Mouse (Mus musculus): Measurements from ENCODE around the gene Rdh5. TPM values are rescaled to one million over a fixed set of nuclear protein-coding genes. Genes with fewer than 3 reads are reported as not detected.
A peak's percentile ranks its signal among the peaks of the same experiment; 100 is the strongest.

The Rdh5 gene
- total and polyA plus RNA-seq, 2 experiments from 2014 or later, result 7.6 to 9.3 TPM

DNA sequence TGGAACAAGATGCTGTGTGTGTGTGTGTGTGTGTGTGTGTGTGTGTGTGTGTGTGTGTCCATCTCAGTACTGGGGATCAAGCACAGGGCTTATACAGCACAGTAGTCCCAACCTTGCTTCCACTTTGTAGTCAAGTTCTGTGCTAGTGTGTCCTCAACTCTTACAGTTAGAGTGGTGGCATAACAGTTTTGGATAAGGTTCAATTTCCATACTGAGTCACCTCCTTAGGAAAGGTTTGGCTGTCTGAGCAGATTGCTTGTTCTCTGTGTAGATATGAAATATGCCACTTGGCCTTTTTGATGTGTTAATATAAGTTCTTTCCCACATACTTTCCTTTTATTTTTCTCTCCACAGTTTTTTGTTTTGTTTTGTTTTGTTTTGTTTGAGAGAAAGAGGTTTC is 44.4 kb downstream of the Rdh5 start:
- ATAC-seq (ENCODE audit: insufficient read depth, low read depth), result no peak
- peaks cover 24% of the 10 kb centered on the region for H3K36me3 ChIP-seq (replicated peaks; ENCODE audit: control insufficient read depth, insufficient read depth, low read length)
- TF ChIP-seq EP300 (IDR thresholded peaks at IDR 0.05; ENCODE audit: low read depth) (no peak), CTCF (IDR thresholded peaks at IDR 0.05; ENCODE audit: low read depth) (no peak)
- no peak overlapping the region for H3K4me3 ChIP-seq (ENCODE audit: low read depth, low read length)
- no peak overlapping the region for H3K4me2 ChIP-seq (ENCODE audit: low read depth, low read length)
- DNase-seq (ENCODE audit: low spot score), result no peak
- no peaks in the 10 kb centered on the region for H3K9me3 ChIP-seq (replicated peaks; ENCODE audit: control insufficient read depth, low read length)
- no peaks in the 10 kb centered on the region for H3K27me3 ChIP-seq (ENCODE audit: control insufficient read depth, insufficient read depth, low read length)
- H3K9ac ChIP-seq (replicated peaks; ENCODE audit: low read depth, low read length), result no peak overlapping the region
- H3K4me1 ChIP-seq (ENCODE audit: control insufficient read depth, insufficient read depth), result no peaks in the 10 kb centered on the region
- no peak overlapping the region for H3K27ac ChIP-seq (ENCODE audit: low read depth)

DNA sequence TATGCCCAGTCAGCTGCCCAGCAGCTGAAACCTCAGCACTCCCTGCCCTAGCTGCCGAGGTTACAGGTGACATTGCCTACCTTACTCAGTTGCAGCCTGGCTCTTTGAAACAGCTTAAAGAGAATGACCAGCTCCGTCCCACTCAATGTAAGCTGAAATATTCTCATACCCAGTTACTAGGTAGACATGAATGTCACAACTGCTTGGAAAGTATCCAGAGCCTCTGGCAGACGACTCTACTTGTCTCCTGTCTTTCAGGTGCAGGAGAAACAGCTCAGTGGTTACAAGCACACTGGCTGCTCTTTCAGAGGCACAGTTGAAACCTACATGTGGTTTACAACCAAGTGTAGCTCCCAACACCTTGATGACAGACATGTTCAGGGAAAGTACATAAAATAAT is 52.3 kb downstream of the Rdh5 start:
- Histone ChIP-seq H3K4me2 (ENCODE audit: low read depth, low read length) (no peak overlapping the region), H3K27me3 (ENCODE audit: control insufficient read depth, insufficient read depth, low read length) (no peaks in the 10 kb centered on the region), H3K27ac (ENCODE audit: low read depth) (no peak overlapping the region), H3K9me3 (replicated peaks; ENCODE audit: control insufficient read depth, low read length) (no peaks in the 10 kb centered on the region), H3K36me3 (replicated peaks; ENCODE audit: control insufficient read depth, insufficient read depth, low read length) (peaks cover 72% of the 10 kb centered on the region), H3K4me3 (ENCODE audit: low read depth, low read length) (no peak overlapping the region), H3K4me1 (ENCODE audit: control insufficient read depth, insufficient read depth) (no peaks in the 10 kb centered on the region), H3K9ac (replicated peaks; ENCODE audit: low read depth, low read length) (no peak overlapping the region)
- WGBS, result 69% methylated on average over 3 of the region's 3 CpGs
- DNase-seq (ENCODE audit: low spot score) (no peak), ATAC-seq (ENCODE audit: insufficient read depth, low read depth) (no peak)
- TF ChIP-seq CTCF (IDR thresholded peaks at IDR 0.05; ENCODE audit: low read depth), result no peak

DNA sequence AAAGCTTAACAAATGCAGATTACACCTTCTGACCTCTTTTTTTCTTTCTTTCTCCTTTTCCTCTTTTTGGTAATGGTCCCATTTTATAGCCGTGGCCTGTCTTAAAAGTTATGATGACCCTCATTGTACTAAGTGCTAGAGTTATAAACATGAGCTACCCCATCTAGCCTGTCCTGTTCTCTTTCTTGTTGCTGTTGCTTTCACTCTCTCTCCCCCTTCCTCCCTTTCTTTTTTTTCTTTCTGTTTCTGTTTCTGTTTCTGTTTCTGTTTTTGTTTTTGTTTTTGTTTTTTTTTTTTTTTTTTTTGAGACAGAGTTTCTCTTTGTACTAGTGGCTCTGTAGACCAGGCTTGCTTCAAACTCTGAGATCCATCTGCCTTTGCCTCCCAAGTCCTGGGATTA is 56.2 kb downstream of the Rdh5 start:
- Histone ChIP-seq H3K36me3 (replicated peaks; ENCODE audit: control insufficient read depth, insufficient read depth, low read length) (peaks cover 58% of the 10 kb centered on the region), H3K9ac (replicated peaks; ENCODE audit: low read depth, low read length) (no peak overlapping the region), H3K27me3 (ENCODE audit: control insufficient read depth, insufficient read depth, low read length) (no peaks in the 10 kb centered on the region), H3K4me3 (ENCODE audit: low read depth, low read length) (no peak overlapping the region), H3K4me2 (ENCODE audit: low read depth, low read length) (no peak overlapping the region), H3K4me1 (ENCODE audit: control insufficient read depth, insufficient read depth) (no peaks in the 10 kb centered on the region), H3K27ac (ENCODE audit: low read depth) (no peak overlapping the region), H3K9me3 (replicated peaks; ENCODE audit: control insufficient read depth, low read length) (no peaks in the 10 kb centered on the region)
- ATAC-seq (ENCODE audit: insufficient read depth, low read depth) (no peak), DNase-seq (ENCODE audit: low spot score) (no peak)
- WGBS, result 96% methylated on average over 1 of the region's 1 CpGs
- TF ChIP-seq CTCF (IDR thresholded peaks at IDR 0.05; ENCODE audit: low read depth) (no peak), EP300 (IDR thresholded peaks at IDR 0.05; ENCODE audit: low read depth) (no peak)

DNA sequence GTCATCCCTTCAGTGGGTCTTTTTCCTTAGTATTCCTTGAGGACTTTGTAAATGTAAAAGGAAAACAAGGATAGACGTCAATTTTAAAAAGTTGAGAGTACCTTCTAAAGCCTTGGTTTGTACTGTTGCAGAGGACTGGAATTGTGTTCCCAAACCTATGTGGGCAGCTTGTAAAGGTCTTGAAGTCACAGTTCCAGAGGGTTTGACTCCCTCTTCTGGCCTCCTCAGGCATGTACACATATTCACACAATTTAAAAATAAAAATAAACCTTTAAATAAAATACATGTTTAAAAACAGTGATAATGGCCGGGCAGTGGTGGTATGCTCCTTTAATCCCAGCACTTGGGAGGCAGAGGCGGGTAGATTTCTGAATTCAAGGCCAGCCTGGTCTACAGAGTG is 56.6 kb downstream of the Rdh5 start:
- Histone ChIP-seq H3K27me3 (ENCODE audit: control insufficient read depth, insufficient read depth, low read length) (no peaks in the 10 kb centered on the region), H3K4me2 (ENCODE audit: low read depth, low read length) (no peak overlapping the region)
- 72% methylated on average over 3 of the region's 3 CpGs for WGBS

More for the DNA sequence above, 56.6 kb downstream of the Rdh5 start:
- no peak overlapping the region for H3K9ac ChIP-seq (replicated peaks; ENCODE audit: low read depth, low read length)
- no peak for ATAC-seq (ENCODE audit: insufficient read depth, low read depth)
- H3K36me3 ChIP-seq (replicated peaks; ENCODE audit: control insufficient read depth, insufficient read depth, low read length), result peaks cover 54% of the 10 kb centered on the region
- H3K9me3 ChIP-seq (replicated peaks; ENCODE audit: control insufficient read depth, low read length), result no peaks in the 10 kb centered on the region
- H3K27ac ChIP-seq (ENCODE audit: low read depth), result no peak overlapping the region
- no peak overlapping the region for H3K4me3 ChIP-seq (ENCODE audit: low read depth, low read length)
- TF ChIP-seq EP300 (IDR thresholded peaks at IDR 0.05; ENCODE audit: low read depth) (no peak), CTCF (IDR thresholded peaks at IDR 0.05; ENCODE audit: low read depth) (peak; percentile 32; the same call in 1 of the 2 replicates)
- no peaks in the 10 kb centered on the region for H3K4me1 ChIP-seq (ENCODE audit: control insufficient read depth, insufficient read depth)
- DNase-seq (ENCODE audit: low spot score), result no peak

Other genes starting within 250 kb of the Rdh5 start
- gene Suox, start 248.8 kb downstream of the Rdh5 start, total RNA-seq (2014; rRNA removed; ENCODE audit: low replicate concordance), result 17.2 and 21.4 TPM in 2 replicates
- gene Suox, start 248.8 kb downstream of the Rdh5 start, polyA plus RNA-seq (2015; fragmentation: Nextera tagmentation; extraction: Ambion mirVana), result 11.9 and 12.5 TPM in 2 replicates
- gene Rab5b, start 226.6 kb downstream of the Rdh5 start, total RNA-seq (2014; rRNA removed; ENCODE audit: low replicate concordance), result 68.1 and 75.3 TPM in 2 replicates
- gene Rab5b, start 226.6 kb downstream of the Rdh5 start, polyA plus RNA-seq (2015; fragmentation: Nextera tagmentation; extraction: Ambion mirVana), result 51.2 and 54.8 TPM in 2 replicates
- 7.7 and 23.2 TPM in 2 replicates for gene Pmel, start 218.7 kb downstream of the Rdh5 start, total RNA-seq (2014; rRNA removed; ENCODE audit: low replicate concordance)
- gene Pmel, start 218.7 kb downstream of the Rdh5 start, polyA plus RNA-seq (2015; fragmentation: Nextera tagmentation; extraction: Ambion mirVana), result 2.0 and 3.0 TPM in 2 replicates
- gene Cdk2, start 217.9 kb downstream of the Rdh5 start, total RNA-seq (2014; rRNA removed; ENCODE audit: low replicate concordance), result 71.8 and 74.7 TPM in 2 replicates
- 50.9 and 53.0 TPM in 2 replicates for gene Cdk2, start 217.9 kb downstream of the Rdh5 start, polyA plus RNA-seq (2015; fragmentation: Nextera tagmentation; extraction: Ambion mirVana)
- 4.8 and 6.8 TPM in 2 replicates for gene Dgka, start 178.0 kb downstream of the Rdh5 start, total RNA-seq (2014; rRNA removed; ENCODE audit: low replicate concordance)
- 4.8 and 5.2 TPM in 2 replicates for gene Dgka, start 178.0 kb downstream of the Rdh5 start, polyA plus RNA-seq (2015; fragmentation: Nextera tagmentation; extraction: Ambion mirVana)
- gene Pym1, start 175.0 kb downstream of the Rdh5 start, total RNA-seq (2014; rRNA removed; ENCODE audit: low replicate concordance), result 37.1 and 49.2 TPM in 2 replicates
- 13.7 and 16.5 TPM in 2 replicates for gene Pym1, start 175.0 kb downstream of the Rdh5 start, polyA plus RNA-seq (2015; fragmentation: Nextera tagmentation; extraction: Ambion mirVana)
- 5.1 and 9.0 TPM in 2 replicates for gene Mmp19, start 132.0 kb downstream of the Rdh5 start, total RNA-seq (2014; rRNA removed; ENCODE audit: low replicate concordance)
- gene Mmp19, start 132.0 kb downstream of the Rdh5 start, polyA plus RNA-seq (2015; fragmentation: Nextera tagmentation; extraction: Ambion mirVana), result 1.00 and 1.5 TPM in 2 replicates
- gene Dnajc14, start 118.8 kb downstream of the Rdh5 start, total RNA-seq (2014; rRNA removed; ENCODE audit: low replicate concordance), result 28.6 and 29.7 TPM in 2 replicates
- 27.6 and 29.8 TPM in 2 replicates for gene Dnajc14, start 118.8 kb downstream of the Rdh5 start, polyA plus RNA-seq (2015; fragmentation: Nextera tagmentation; extraction: Ambion mirVana)
- 17.9 and 24.4 TPM in 2 replicates for gene Tmem198b, start 118.5 kb downstream of the Rdh5 start, total RNA-seq (2014; rRNA removed; ENCODE audit: low replicate concordance)
- gene Tmem198b, start 118.5 kb downstream of the Rdh5 start, polyA plus RNA-seq (2015; fragmentation: Nextera tagmentation; extraction: Ambion mirVana), result 11.1 and 11.6 TPM in 2 replicates
- 19.4 and 20.0 TPM in 2 replicates for gene Sarnp, start 105.6 kb downstream of the Rdh5 start, total RNA-seq (2014; rRNA removed; ENCODE audit: low replicate concordance)
- 135 and 141 TPM in 2 replicates for gene Sarnp, start 105.6 kb downstream of the Rdh5 start, polyA plus RNA-seq (2015; fragmentation: Nextera tagmentation; extraction: Ambion mirVana)
- gene Ormdl2, start 101.2 kb downstream of the Rdh5 start, total RNA-seq (2014; rRNA removed; ENCODE audit: low replicate concordance), result 27.6 and 32.1 TPM in 2 replicates
- 20.2 and 26.7 TPM in 2 replicates for gene Ormdl2, start 101.2 kb downstream of the Rdh5 start, polyA plus RNA-seq (2015; fragmentation: Nextera tagmentation; extraction: Ambion mirVana)
- gene Gdf11, start 31.2 kb downstream of the Rdh5 start, total RNA-seq (2014; rRNA removed; ENCODE audit: low replicate concordance), result 1.6 and 6.7 TPM in 2 replicates
- gene Gdf11, start 31.2 kb downstream of the Rdh5 start, polyA plus RNA-seq (2015; fragmentation: Nextera tagmentation; extraction: Ambion mirVana), result 1.5 and 1.7 TPM in 2 replicates
- 32.9 and 72.6 TPM in 2 replicates for gene Cd63, start 21.9 kb downstream of the Rdh5 start, total RNA-seq (2014; rRNA removed; ENCODE audit: low replicate concordance)
- gene Cd63, start 21.9 kb downstream of the Rdh5 start, polyA plus RNA-seq (2015; fragmentation: Nextera tagmentation; extraction: Ambion mirVana), result 381 and 398 TPM in 2 replicates
- gene Bloc1s1, start 1.1 kb upstream of the Rdh5 start, total RNA-seq (2014; rRNA removed; ENCODE audit: low replicate concordance), result 121 and 130 TPM in 2 replicates
- gene Bloc1s1, start 1.1 kb upstream of the Rdh5 start, polyA plus RNA-seq (2015; fragmentation: Nextera tagmentation; extraction: Ambion mirVana), result 292 and 295 TPM in 2 replicates
- 22.3 and 41.4 TPM in 2 replicates for gene Itga7, start 10.9 kb upstream of the Rdh5 start, total RNA-seq (2014; rRNA removed; ENCODE audit: low replicate concordance)
- gene Itga7, start 10.9 kb upstream of the Rdh5 start, polyA plus RNA-seq (2015; fragmentation: Nextera tagmentation; extraction: Ambion mirVana), result 18.5 and 22.7 TPM in 2 replicates
- not detected in 2 replicates for gene Mettl7b, start 38.1 kb upstream of the Rdh5 start, total RNA-seq (2014; rRNA removed; ENCODE audit: low replicate concordance)
- not detected in 2 replicates for gene Mettl7b, start 38.1 kb upstream of the Rdh5 start, polyA plus RNA-seq (2015; fragmentation: Nextera tagmentation; extraction: Ambion mirVana)
- gene Olfr9, start 66.5 kb upstream of the Rdh5 start, total RNA-seq (2014; rRNA removed; ENCODE audit: low replicate concordance), result not detected in 2 replicates
- gene Olfr9, start 66.5 kb upstream of the Rdh5 start, polyA plus RNA-seq (2015; fragmentation: Nextera tagmentation; extraction: Ambion mirVana), result not detected in 2 replicates
- not detected in 2 replicates for gene Olfr763, start 87.9 kb upstream of the Rdh5 start, total RNA-seq (2014; rRNA removed; ENCODE audit: low replicate concordance)
- not detected in 2 replicates for gene Olfr763, start 87.9 kb upstream of the Rdh5 start, polyA plus RNA-seq (2015; fragmentation: Nextera tagmentation; extraction: Ambion mirVana)
- not detected in 2 replicates for gene Olfr764-ps1, start 117.0 kb upstream of the Rdh5 start, total RNA-seq (2014; rRNA removed; ENCODE audit: low replicate concordance)
- not detected in 2 replicates for gene Olfr764-ps1, start 117.0 kb upstream of the Rdh5 start, polyA plus RNA-seq (2015; fragmentation: Nextera tagmentation; extraction: Ambion mirVana)
- not detected in 2 replicates for gene Olfr765, start 127.1 kb upstream of the Rdh5 start, total RNA-seq (2014; rRNA removed; ENCODE audit: low replicate concordance)
- not detected in 2 replicates for gene Olfr765, start 127.1 kb upstream of the Rdh5 start, polyA plus RNA-seq (2015; fragmentation: Nextera tagmentation; extraction: Ambion mirVana)
- gene Olfr766-ps1, start 146.1 kb upstream of the Rdh5 start, total RNA-seq (2014; rRNA removed; ENCODE audit: low replicate concordance), result not detected in 2 replicates
- not detected in 2 replicates for gene Olfr766-ps1, start 146.1 kb upstream of the Rdh5 start, polyA plus RNA-seq (2015; fragmentation: Nextera tagmentation; extraction: Ambion mirVana)
- not detected in 2 replicates for gene Olfr767, start 160.0 kb upstream of the Rdh5 start, total RNA-seq (2014; rRNA removed; ENCODE audit: low replicate concordance)
- gene Olfr767, start 160.0 kb upstream of the Rdh5 start, polyA plus RNA-seq (2015; fragmentation: Nextera tagmentation; extraction: Ambion mirVana), result not detected in 2 replicates
- not detected in 2 replicates for gene Olfr768, start 176.5 kb upstream of the Rdh5 start, total RNA-seq (2014; rRNA removed; ENCODE audit: low replicate concordance)
- gene Olfr768, start 176.5 kb upstream of the Rdh5 start, polyA plus RNA-seq (2015; fragmentation: Nextera tagmentation; extraction: Ambion mirVana), result not detected in 2 replicates
- not detected in 2 replicates for gene Olfr769, start 195.0 kb upstream of the Rdh5 start, total RNA-seq (2014; rRNA removed; ENCODE audit: low replicate concordance)
- gene Olfr769, start 195.0 kb upstream of the Rdh5 start, polyA plus RNA-seq (2015; fragmentation: Nextera tagmentation; extraction: Ambion mirVana), result not detected in 2 replicates
- not detected in 2 replicates for gene Olfr770, start 216.1 kb upstream of the Rdh5 start, total RNA-seq (2014; rRNA removed; ENCODE audit: low replicate concordance)
- not detected in 2 replicates for gene Olfr770, start 216.1 kb upstream of the Rdh5 start, polyA plus RNA-seq (2015; fragmentation: Nextera tagmentation; extraction: Ambion mirVana)
- not detected in 2 replicates for gene Olfr771, start 241.9 kb upstream of the Rdh5 start, total RNA-seq (2014; rRNA removed; ENCODE audit: low replicate concordance)
- not detected in 2 replicates for gene Olfr771, start 241.9 kb upstream of the Rdh5 start, polyA plus RNA-seq (2015; fragmentation: Nextera tagmentation; extraction: Ambion mirVana)

All from heart, postnatal 0 days (tissue).